Mouse (Mus musculus) fat pad, adult 2 months (tissue): ENCODE data around the gene Crispld2.

Experiments
- DNase-seq: peaks from one replicate; pipeline ENCODE4 v3.0.0-alpha.2; 2011; ENCODE audit warnings: low read depth, low spot score; ENCODE audit errors: extremely low read depth

Gene Crispld2

GRCm38 (mm10) chr8:120065611-120066010, 73.4 kb downstream of the Crispld2 start:
- no peak for DNase-seq

GRCm38 (mm10) chr8:120066226-120066625, 74.0 kb downstream of the Crispld2 start:
- no peak for DNase-seq

GRCm38 (mm10) chr8:120067936-120068668, 75.9 kb downstream of the Crispld2 start:
- no peak for DNase-seq

GRCm38 (mm10) chr8:120071684-120072083, 79.4 kb downstream of the Crispld2 start:
- DNase-seq: no peak

- peak; percentile 52 for DNase-seq
These were observed 80.0 kb downstream of the Crispld2 start for GRCm38 (mm10) chr8:120072259-120072658.

- DNase-seq: no peak
These were observed 80.6 kb downstream of the Crispld2 start for GRCm38 (mm10) chr8:120072827-120073226.

GRCm38 (mm10) chr8:120074516-120074915, 82.3 kb downstream of the Crispld2 start:
- DNase-seq: no peak

- DNase-seq: no peak
These were observed 83.1 kb downstream of the Crispld2 start for GRCm38 (mm10) chr8:120075347-120075746.

GRCm38 (mm10) chr8:120078080-120078479, 85.8 kb downstream of the Crispld2 start:
- DNase-seq: no peak

GRCm38 (mm10) chr8:120079361-120079760, 87.1 kb downstream of the Crispld2 start:
- DNase-seq: no peak

GRCm38 (mm10) chr8:120083261-120083660, 91.0 kb downstream of the Crispld2 start:
- DNase-seq: no peak

- DNase-seq: no peak
These were observed 92.5 kb downstream of the Crispld2 start for GRCm38 (mm10) chr8:120084783-120085182.

- DNase-seq: no peak
These were observed 97.3 kb downstream of the Crispld2 start for GRCm38 (mm10) chr8:120089511-120089910.

GRCm38 (mm10) chr8:120091032-120091431, 98.8 kb downstream of the Crispld2 start:
- DNase-seq: no peak

- DNase-seq: no peak
These were observed 100.9 kb downstream of the Crispld2 start for GRCm38 (mm10) chr8:120093103-120093502.

GRCm38 (mm10) chr8:120094801-120095200, 102.6 kb downstream of the Crispld2 start:
- no peak for DNase-seq

- no peak for DNase-seq
These were observed 104.2 kb downstream of the Crispld2 start for GRCm38 (mm10) chr8:120096486-120096885.

GRCm38 (mm10) chr8:120100388-120101067, 108.3 kb downstream of the Crispld2 start:
- DNase-seq: no peak

GRCm38 (mm10) chr8:120101068-120101972, 109.1 kb downstream of the Crispld2 start, which contains the start of gene Zdhhc7:
Gene Zdhhc7 (minus strand): TSS chr8:120101482.
- no peak for DNase-seq
